Mouse (Mus musculus): Measurements from ENCODE around the gene Aste1. TPM values are rescaled to one million over a fixed set of nuclear protein-coding genes. Genes with fewer than 3 reads are reported as not detected.

The Aste1 gene
- polyA plus RNA-seq, 1 experiment from 2014 or later = 14.1 TPM

GRCm38 (mm10) chr9:105461496-105461895 lies 66.3 kb downstream of the Aste1 start:
- Histone ChIP-seq H3K4me3 (replicated peaks; ENCODE audit: low read length) (no peak overlapping the region), H3K9me3 (replicated peaks; ENCODE audit: control insufficient read depth, low read length) (no peaks in the 10 kb centered on the region), H3K36me3 (ENCODE audit: control insufficient read depth, insufficient read depth, low read length) (peaks cover 8% of the 10 kb centered on the region), H3K27ac (ENCODE audit: low read length) (no peak overlapping the region), H3K27me3 (ENCODE audit: control insufficient read depth, insufficient read depth, low read length) (no peaks in the 10 kb centered on the region), H3K9ac (ENCODE audit: low read length) (no peak overlapping the region), H3K4me2 (ENCODE audit: low read depth, low read length) (no peak overlapping the region), H3K4me1 (ENCODE audit: control insufficient read depth, insufficient read depth, low read length) (no peaks in the 10 kb centered on the region)
- no peak for ATAC-seq (ENCODE audit: insufficient read depth, low FRiP score)
- 91% methylated on average over 7 of the region's 7 CpGs for WGBS

Other genes with a start within 250 kb of the Aste1 start
- gene Nek11, start 132 bp downstream of the Aste1 start, polyA plus RNA-seq (2015; fragmentation: Nextera tagmentation; extraction: Ambion mirVana) = 0.27 and 0.32 TPM in 2 replicates
- gene Atp2c1, start 131.9 kb downstream of the Aste1 start, polyA plus RNA-seq (2015; fragmentation: Nextera tagmentation; extraction: Ambion mirVana) = 58.0 and 62.7 TPM in 2 replicates
- gene Pik3r4, start 247.6 kb downstream of the Aste1 start, polyA plus RNA-seq (2015; fragmentation: Nextera tagmentation; extraction: Ambion mirVana) = 17.2 and 18.7 TPM in 2 replicates